Mouse (Mus musculus): ENCODE results near the gene Zfp366. TPM values are rescaled to one million over a fixed set of nuclear protein-coding genes. Genes with fewer than 3 reads are reported as not detected.
A peak's percentile ranks its signal among the peaks of the same experiment; 100 is the strongest.

Zfp366 gene
- polyA plus RNA-seq, 1 experiment: 4.3 TPM

GRCm38 (mm10) chr13:99283916-99284315 lies 99.3 kb downstream of the Zfp366 start:
- DNase-seq: no peak
- Histone ChIP-seq H3K4me3 (ENCODE audit: insufficient read depth, low read depth, low read length) (no peak overlapping the region), H3K4me1 (ENCODE audit: control insufficient read depth, insufficient read depth, low read length) (no peaks in the 10 kb centered on the region), H3K36me3 (ENCODE audit: control insufficient read depth, insufficient read depth, low read length) (no peaks in the 10 kb centered on the region), H3K27ac (ENCODE audit: insufficient read depth, low read depth, low read length) (no peak overlapping the region), H3K27me3 (replicated peaks; ENCODE audit: control insufficient read depth, insufficient read depth, low read length) (no peaks in the 10 kb centered on the region)
- no peak for TF ChIP-seq CTCF (conservative IDR thresholded peaks at IDR 0.05; ENCODE audit: insufficient read depth, insufficient read length, low read depth, low read length)
- TF ChIP-seq POLR2A (IDR thresholded peaks at IDR 0.05; ENCODE audit: low read depth, low read length): no peak
- 73% methylated on average over 12 of the region's 12 CpGs for WGBS

GRCm38 (mm10) chr13:99284400-99285160 lies 100.0 kb downstream of the Zfp366 start:
- 86% methylated on average over 21 of the region's 21 CpGs for WGBS
- no peaks in the 10 kb centered on the region for H3K36me3 ChIP-seq (ENCODE audit: control insufficient read depth, insufficient read depth, low read length)
- H3K4me1 ChIP-seq (ENCODE audit: control insufficient read depth, insufficient read depth, low read length): no peaks in the 10 kb centered on the region
- H3K27ac ChIP-seq (ENCODE audit: insufficient read depth, low read depth, low read length): no peak overlapping the region
- TF ChIP-seq CTCF (conservative IDR thresholded peaks at IDR 0.05; ENCODE audit: insufficient read depth, insufficient read length, low read depth, low read length) (no peak), POLR2A (IDR thresholded peaks at IDR 0.05; ENCODE audit: low read depth, low read length) (no peak)
- no peak for DNase-seq
- no peak overlapping the region for H3K4me3 ChIP-seq (ENCODE audit: insufficient read depth, low read depth, low read length)
- H3K27me3 ChIP-seq (replicated peaks; ENCODE audit: control insufficient read depth, insufficient read depth, low read length): no peaks in the 10 kb centered on the region

- no peaks in the 10 kb centered on the region for H3K27me3 ChIP-seq (replicated peaks; ENCODE audit: control insufficient read depth, insufficient read depth, low read length)
- H3K36me3 ChIP-seq (ENCODE audit: control insufficient read depth, insufficient read depth, low read length): no peaks in the 10 kb centered on the region
- TF ChIP-seq CTCF (conservative IDR thresholded peaks at IDR 0.05; ENCODE audit: insufficient read depth, insufficient read length, low read depth, low read length) (no peak), POLR2A (IDR thresholded peaks at IDR 0.05; ENCODE audit: low read depth, low read length) (no peak)
- no peak overlapping the region for H3K4me3 ChIP-seq (ENCODE audit: insufficient read depth, low read depth, low read length)
- H3K27ac ChIP-seq (ENCODE audit: insufficient read depth, low read depth, low read length): no peak overlapping the region
- no peak for DNase-seq
- H3K4me1 ChIP-seq (ENCODE audit: control insufficient read depth, insufficient read depth, low read length): no peaks in the 10 kb centered on the region
- 48% methylated on average over 2 of the region's 2 CpGs for WGBS
Measured at GRCm38 (mm10) chr13:99285241-99285640, 100.6 kb downstream of the Zfp366 start.

GRCm38 (mm10) chr13:99287207-99287606 lies 102.6 kb downstream of the Zfp366 start:
- no peak for DNase-seq
- TF ChIP-seq CTCF (conservative IDR thresholded peaks at IDR 0.05; ENCODE audit: insufficient read depth, insufficient read length, low read depth, low read length): no peak
- TF ChIP-seq POLR2A (IDR thresholded peaks at IDR 0.05; ENCODE audit: low read depth, low read length): no peak
- H3K27ac ChIP-seq (ENCODE audit: insufficient read depth, low read depth, low read length): no peak overlapping the region
- no peak overlapping the region for H3K4me3 ChIP-seq (ENCODE audit: insufficient read depth, low read depth, low read length)
- 92% methylated on average over 4 of the region's 4 CpGs for WGBS
- H3K4me1 ChIP-seq (ENCODE audit: control insufficient read depth, insufficient read depth, low read length): no peaks in the 10 kb centered on the region
- no peaks in the 10 kb centered on the region for H3K36me3 ChIP-seq (ENCODE audit: control insufficient read depth, insufficient read depth, low read length)
- no peaks in the 10 kb centered on the region for H3K27me3 ChIP-seq (replicated peaks; ENCODE audit: control insufficient read depth, insufficient read depth, low read length)

- no peak for TF ChIP-seq CTCF (conservative IDR thresholded peaks at IDR 0.05; ENCODE audit: insufficient read depth, insufficient read length, low read depth, low read length)
- TF ChIP-seq POLR2A (IDR thresholded peaks at IDR 0.05; ENCODE audit: low read depth, low read length): no peak
- no peaks in the 10 kb centered on the region for H3K36me3 ChIP-seq (ENCODE audit: control insufficient read depth, insufficient read depth, low read length)
- H3K27ac ChIP-seq (ENCODE audit: insufficient read depth, low read depth, low read length): no peak overlapping the region
- H3K4me3 ChIP-seq (ENCODE audit: insufficient read depth, low read depth, low read length): no peak overlapping the region
- H3K27me3 ChIP-seq (replicated peaks; ENCODE audit: control insufficient read depth, insufficient read depth, low read length): no peaks in the 10 kb centered on the region
- H3K4me1 ChIP-seq (ENCODE audit: control insufficient read depth, insufficient read depth, low read length): no peaks in the 10 kb centered on the region
- DNase-seq: peak; percentile 22
- WGBS: 85% methylated on average over 9 of the region's 9 CpGs
Measured at GRCm38 (mm10) chr13:99287786-99288185, 103.2 kb downstream of the Zfp366 start.

GRCm38 (mm10) chr13:99290766-99291165 lies 106.1 kb downstream of the Zfp366 start:
- 84% methylated on average over 8 of the region's 8 CpGs for WGBS
- no peaks in the 10 kb centered on the region for H3K27me3 ChIP-seq (replicated peaks; ENCODE audit: control insufficient read depth, insufficient read depth, low read length)
- no peak overlapping the region for H3K4me3 ChIP-seq (ENCODE audit: insufficient read depth, low read depth, low read length)
- no peak for DNase-seq
- TF ChIP-seq CTCF (conservative IDR thresholded peaks at IDR 0.05; ENCODE audit: insufficient read depth, insufficient read length, low read depth, low read length) (no peak), POLR2A (IDR thresholded peaks at IDR 0.05; ENCODE audit: low read depth, low read length) (no peak)
- no peaks in the 10 kb centered on the region for H3K36me3 ChIP-seq (ENCODE audit: control insufficient read depth, insufficient read depth, low read length)
- no peaks in the 10 kb centered on the region for H3K4me1 ChIP-seq (ENCODE audit: control insufficient read depth, insufficient read depth, low read length)
- no peak overlapping the region for H3K27ac ChIP-seq (ENCODE audit: insufficient read depth, low read depth, low read length)

- Histone ChIP-seq H3K27ac (ENCODE audit: insufficient read depth, low read depth, low read length) (no peak overlapping the region), H3K4me3 (ENCODE audit: insufficient read depth, low read depth, low read length) (no peak overlapping the region), H3K36me3 (ENCODE audit: control insufficient read depth, insufficient read depth, low read length) (no peaks in the 10 kb centered on the region), H3K27me3 (replicated peaks; ENCODE audit: control insufficient read depth, insufficient read depth, low read length) (no peaks in the 10 kb centered on the region), H3K4me1 (ENCODE audit: control insufficient read depth, insufficient read depth, low read length) (no peaks in the 10 kb centered on the region)
- 94% methylated on average over 13 of the region's 13 CpGs for WGBS
- TF ChIP-seq POLR2A (IDR thresholded peaks at IDR 0.05; ENCODE audit: low read depth, low read length): no peak
- no peak for TF ChIP-seq CTCF (conservative IDR thresholded peaks at IDR 0.05; ENCODE audit: insufficient read depth, insufficient read length, low read depth, low read length)
- DNase-seq: no peak
Measured at GRCm38 (mm10) chr13:99294176-99294575, 109.6 kb downstream of the Zfp366 start.

All from kidney, adult 2 months (tissue).